Mouse (Mus musculus): ENCODE data around the gene Olfr1022. TPM values are rescaled to one million over a fixed set of nuclear protein-coding genes. Genes with fewer than 3 reads are reported as not detected.

Olfr1022 gene
- total RNA-seq (2021) = not detected

DNA sequence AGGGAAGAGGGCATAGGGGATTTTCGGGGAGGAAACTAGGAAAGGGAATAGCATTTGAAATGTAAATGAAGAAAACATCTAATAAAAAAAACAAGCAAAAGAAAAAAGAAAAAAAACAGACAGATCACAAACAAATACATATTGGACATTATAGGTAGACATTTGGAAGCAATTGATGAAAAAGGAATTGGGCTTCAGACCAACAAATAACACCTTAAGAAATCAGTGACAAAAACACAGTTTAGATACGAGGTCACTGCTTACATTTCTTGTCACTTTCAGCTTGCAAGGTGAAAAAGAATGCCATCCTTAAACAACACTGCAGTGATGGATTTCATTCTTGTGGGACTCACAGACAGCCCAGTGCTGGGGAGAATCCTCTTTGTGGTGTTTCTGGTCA, at the start of gene Olfr1022:
Gene Olfr1022, plus strand, starts transcription at position 301 of the 400 bp plus-strand sequence.
- no peak for DNase-seq (ENCODE audit: extremely low spot score in 1 of 2, low spot score in 1 of 2)

DNA sequence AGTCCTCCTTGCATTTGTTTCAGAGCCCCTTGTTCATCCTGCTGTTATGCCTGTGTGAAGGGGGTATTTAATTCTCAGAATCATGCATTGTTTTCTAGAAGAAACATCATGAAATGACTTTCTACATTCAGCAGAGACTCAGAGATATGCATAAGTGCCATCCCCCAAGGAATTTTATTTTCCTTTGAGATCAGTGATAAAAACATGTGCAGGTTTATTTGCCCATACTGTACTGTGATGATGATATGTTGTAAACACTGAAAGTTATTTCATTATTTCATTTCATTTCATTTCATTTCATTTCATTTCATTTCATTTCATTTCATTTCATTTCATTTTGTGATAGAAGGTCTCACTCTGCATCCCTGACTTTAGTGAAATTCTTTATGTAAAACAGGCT, 23.0 kb upstream of the Olfr1022 start, which contains the start of gene Olfr1019:
Gene Olfr1019, minus strand, starts transcription at position 101 of the 400 bp plus-strand sequence.
- no peak for DNase-seq (ENCODE audit: extremely low spot score in 1 of 2, low spot score in 1 of 2)

DNA sequence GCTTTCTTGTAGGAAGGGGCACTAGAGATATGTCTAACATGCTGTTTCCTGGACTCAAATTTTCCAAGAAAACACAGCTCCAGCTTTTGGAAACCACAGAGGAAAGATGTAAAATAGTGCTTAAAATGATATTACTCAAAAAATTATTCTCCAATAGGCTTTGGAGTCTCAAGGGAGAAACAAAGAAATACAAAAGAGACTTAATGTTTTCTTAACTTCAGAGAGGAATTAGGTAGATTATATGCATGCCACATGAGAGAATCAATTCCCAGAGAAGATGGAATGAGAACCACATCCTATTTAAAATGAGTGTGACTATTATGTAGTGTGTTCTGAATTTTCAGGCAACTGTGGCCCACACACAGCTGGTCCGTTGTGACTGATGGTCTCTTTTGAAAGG, 21.7 kb upstream of the Olfr1022 start, which contains the start of gene Olfr1020:
Gene Olfr1020, plus strand, starts transcription at position 301 of the 400 bp plus-strand sequence.
- no peak for DNase-seq (ENCODE audit: extremely low spot score in 1 of 2, low spot score in 1 of 2)

DNA sequence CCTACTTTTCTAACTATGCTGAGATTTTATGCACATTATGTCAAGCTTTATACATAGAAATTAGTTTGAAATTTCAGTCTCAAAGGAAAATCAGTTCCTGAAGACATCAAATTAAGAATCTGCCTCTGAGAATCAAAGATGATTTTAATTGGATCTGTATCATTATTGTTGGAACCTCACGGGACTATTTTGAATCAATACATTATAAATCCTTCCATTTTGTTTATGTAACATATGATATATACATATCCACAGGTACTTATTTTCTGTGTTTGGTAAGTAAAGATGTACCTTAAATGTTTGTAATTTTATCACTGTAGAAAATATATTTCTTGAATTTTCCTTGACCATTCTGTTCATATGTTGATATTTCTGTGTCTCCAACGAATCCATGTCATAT, 16.9 kb downstream of the Olfr1022 start, which contains the start of gene Olfr1023:
Gene Olfr1023, plus strand, starts transcription at position 301 of the 400 bp plus-strand sequence.
- no peak for DNase-seq (ENCODE audit: extremely low spot score in 1 of 2, low spot score in 1 of 2)

DNA sequence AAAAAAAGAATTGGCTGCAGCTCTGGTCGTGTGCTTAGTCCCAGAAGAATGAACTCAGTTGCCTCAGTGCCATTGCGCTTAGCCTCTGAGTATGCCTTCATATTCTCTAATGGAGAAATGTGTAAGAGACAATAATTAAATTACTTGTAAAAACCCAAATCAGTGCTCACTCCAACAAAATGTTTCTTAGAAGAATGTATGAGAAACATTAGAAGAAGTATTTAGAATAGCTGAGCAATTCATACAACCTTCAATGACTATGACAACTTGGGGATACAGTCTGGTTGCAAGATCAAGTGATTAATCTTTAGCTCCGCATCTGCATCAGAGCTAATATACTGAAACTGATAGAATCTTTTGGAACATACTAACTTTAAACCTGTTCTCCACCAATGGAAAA, 36.6 kb downstream of the Olfr1022 start, which contains the start of gene Olfr1024:
Gene Olfr1024, minus strand, starts transcription at position 101 of the 400 bp plus-strand sequence.
- no peak for DNase-seq (ENCODE audit: extremely low spot score in 1 of 2, low spot score in 1 of 2)

DNA sequence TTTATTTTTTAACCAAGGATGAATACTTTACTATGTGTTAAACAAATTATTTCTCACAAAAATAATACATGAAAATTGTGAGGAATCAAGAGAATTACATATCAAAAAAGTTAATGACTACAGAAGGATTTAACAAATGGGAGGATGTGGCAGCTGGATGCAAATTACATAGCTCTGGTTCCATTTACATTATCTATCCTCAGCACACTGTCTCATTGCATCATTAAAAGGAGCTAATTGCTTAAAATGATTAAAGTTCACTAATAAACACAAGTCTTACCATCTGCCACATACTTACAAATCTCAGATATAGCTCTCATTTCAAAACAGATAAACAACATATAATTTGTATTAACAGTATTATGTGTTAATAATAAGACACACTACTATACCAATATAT, 44.8 kb downstream of the Olfr1022 start:
- no peak for DNase-seq (ENCODE audit: extremely low spot score in 1 of 2, low spot score in 1 of 2)

DNA sequence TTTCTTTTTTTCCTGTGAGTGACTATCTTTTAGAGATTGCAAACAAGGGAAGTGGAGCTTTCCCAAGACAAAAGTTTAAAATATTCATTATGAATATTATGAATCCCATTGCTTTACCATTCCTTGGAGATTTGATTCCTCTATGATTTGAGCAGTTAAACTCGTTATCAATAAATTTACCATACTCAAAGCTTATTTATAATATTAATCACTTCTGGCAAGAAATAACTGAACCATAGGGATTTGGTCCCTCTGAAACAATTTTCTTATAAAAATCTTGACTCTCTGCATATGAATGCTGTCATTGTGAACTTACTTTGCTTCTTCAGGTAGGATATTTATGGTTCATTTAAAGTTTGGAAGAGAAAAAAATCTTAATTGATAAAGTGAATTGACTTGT, 46.5 kb downstream of the Olfr1022 start, which contains the start of gene Olfr1025-ps1:
Gene Olfr1025-ps1, plus strand, starts transcription at position 301 of the 400 bp plus-strand sequence.
- DNase-seq (ENCODE audit: extremely low spot score in 1 of 2, low spot score in 1 of 2) = no peak

Other genes with a start within 250 kb of the Olfr1022 start
- not detected for gene Olfr1002, start 217.9 kb upstream of the Olfr1022 start, total RNA-seq (2021)
- gene Olfr154, start 204.1 kb upstream of the Olfr1022 start, total RNA-seq (2021) = not detected
- gene Olfr1006, start 189.8 kb upstream of the Olfr1022 start, total RNA-seq (2021) = not detected
- gene Olfr1008, start 179.2 kb upstream of the Olfr1022 start, total RNA-seq (2021) = not detected
- gene Olfr1009, start 153.2 kb upstream of the Olfr1022 start, total RNA-seq (2021) = not detected
- gene Olfr1012, start 105.8 kb upstream of the Olfr1022 start, total RNA-seq (2021) = not detected
- gene Olfr1013, start 101.5 kb upstream of the Olfr1022 start, total RNA-seq (2021) = not detected
- not detected for gene Olfr1014, start 95.9 kb upstream of the Olfr1022 start, total RNA-seq (2021)
- not detected for gene Olfr1015, start 86.6 kb upstream of the Olfr1022 start, total RNA-seq (2021)
- gene Olfr1016, start 66.0 kb upstream of the Olfr1022 start, total RNA-seq (2021) = not detected
- gene Olfr1018, start 50.1 kb upstream of the Olfr1022 start, total RNA-seq (2021) = not detected
- not detected for gene Olfr1019, start 23.1 kb upstream of the Olfr1022 start, total RNA-seq (2021)
- not detected for gene Olfr1020, start 21.6 kb upstream of the Olfr1022 start, total RNA-seq (2021)
- gene Olfr1023, start 17.0 kb downstream of the Olfr1022 start, total RNA-seq (2021) = not detected
- not detected for gene Olfr1024, start 36.5 kb downstream of the Olfr1022 start, total RNA-seq (2021)
- gene Olfr1025-ps1, start 46.6 kb downstream of the Olfr1022 start, total RNA-seq (2021) = not detected
- not detected for gene Olfr1026, start 53.0 kb downstream of the Olfr1022 start, total RNA-seq (2021)
- gene Olfr1028, start 81.8 kb downstream of the Olfr1022 start, total RNA-seq (2021) = not detected
- not detected for gene Olfr1029, start 105.3 kb downstream of the Olfr1022 start, total RNA-seq (2021)
- gene Olfr1030, start 110.7 kb downstream of the Olfr1022 start, total RNA-seq (2021) = not detected
- gene Olfr1031, start 121.7 kb downstream of the Olfr1022 start, total RNA-seq (2021) = not detected
- gene Olfr1032, start 136.9 kb downstream of the Olfr1022 start, total RNA-seq (2021) = not detected
- gene Olfr1033, start 152.0 kb downstream of the Olfr1022 start, total RNA-seq (2021) = not detected
- gene Olfr1034, start 177.3 kb downstream of the Olfr1022 start, total RNA-seq (2021) = not detected
- gene Olfr1036, start 205.4 kb downstream of the Olfr1022 start, total RNA-seq (2021) = not detected
- gene Olfr1037, start 218.8 kb downstream of the Olfr1022 start, total RNA-seq (2021) = not detected

Data from layer of hippocampus, postnatal 25 days (tissue).